Mouse (Mus musculus) midbrain, embryonic 14.5 days (tissue): ENCODE data around the gene Gm10100. TPM values are rescaled to one million over a fixed set of nuclear protein-coding genes. Genes with fewer than 3 reads are reported as not detected.
A peak's percentile ranks its signal among the peaks of the same experiment; 100 is the strongest.
"Not testable (repeated sequence)": the region's sequence is repeated elsewhere in the genome, so short reads cannot be mapped to it uniquely, and the experiment has no call there.

Source experiments
- ATAC-seq: fragments of 200-750 bp; cut with Nextera tagmentation; 2 replicates; pipeline ENCODE4 v1.8.0; 2017; ENCODE audit warnings: moderate number of reproducible peaks, moderate library complexity; ENCODE audit not compliant: low FRiP score, low TSS enrichment
- DNase-seq: peaks from one replicate; pipeline ENCODE4 v3.0.0-alpha.2; 2015
- H3K27ac ChIP-seq: fragments of 300-500 bp; sonication (generic); replicated peaks from 2 replicates; pipeline ENCODE4 v1.5.1; 2014; ENCODE audit warnings: mild to moderate bottlenecking, low read depth, low read length, moderate library complexity
- H3K27me3 ChIP-seq: fragments of 300-500 bp; sonication (generic); 2 replicates; pipeline ENCODE4 v1.6.1; 2014; ENCODE audit warnings: low read length, control low read depth, mixed read lengths; ENCODE audit not compliant: control insufficient read depth, insufficient read depth
- H3K36me3 ChIP-seq: fragments of 300-500 bp; sonication (generic); 2 replicates; pipeline ENCODE4 v1.6.1; 2014; ENCODE audit warnings: low read length, control low read depth; ENCODE audit not compliant: control insufficient read depth, insufficient read depth
- H3K4me1 ChIP-seq: fragments of 300-500 bp; sonication (generic); 2 replicates; pipeline ENCODE4 v1.6.1; 2014; ENCODE audit warnings: mild to moderate bottlenecking, antibody characterized with exemption, low read length, control low read depth; ENCODE audit not compliant: control insufficient read depth, insufficient read depth
- H3K4me2 ChIP-seq: fragments of 300-500 bp; sonication (generic); 2 replicates; pipeline ENCODE4 v1.6.1; 2014; ENCODE audit warnings: mild to moderate bottlenecking, low read length, moderate library complexity
- H3K4me3 ChIP-seq: fragments of 300-500 bp; sonication (generic); replicated peaks from 2 replicates; pipeline ENCODE4 v1.5.1; 2014; ENCODE audit warnings: low read depth, low read length
- H3K9ac ChIP-seq: fragments of 300-500 bp; sonication (generic); replicated peaks from 2 replicates; pipeline ENCODE4 v1.6.1; 2014; ENCODE audit warnings: mild to moderate bottlenecking, low read length, moderate library complexity
- H3K9me3 ChIP-seq: fragments of 300-500 bp; sonication (generic); 2 replicates; pipeline ENCODE4 v1.6.1; 2016; ENCODE audit warnings: low read length, control low read depth, mixed read lengths; ENCODE audit not compliant: control insufficient read depth
- WGBS: fragments of 180-500 bp; shearing (Covaris S2); extraction: QIAGEN DNeasy Blood & Tissue Kit; methylation state at CpG from one replicate; pipeline ENCODE4 v1.1.7; 2014; 5-methylcytosine and 5-hydroxymethylcytosine counted together
- polyA plus RNA-seq: library from polyadenylated mRNA; unstranded; fragments of >200 nt; fragmentation: Nextera tagmentation; extraction: Ambion mirVana; gene quantifications from 2 replicates; pipeline ENCODE4 v1.2.1, GENCODE M21; 2014

Gm10100 gene
- polyA plus RNA-seq, 1 experiment from 2014 or later: not detected

- no peaks in the 10 kb centered on the region for H3K27me3 ChIP-seq
- H3K9ac ChIP-seq: no peak within 1 kb of the TSS
- 0 out of 2 replicates have a peak, but pooled peaks cover 5% of the 10 kb centered on the region for H3K9me3 ChIP-seq
- no peak within 1 kb of the TSS for H3K27ac ChIP-seq
- WGBS: 88% methylated on average over 1 of the region's 1 CpGs
- H3K4me1 ChIP-seq: no peaks in the 10 kb centered on the region
- no peak for DNase-seq
- ATAC-seq: no peak
- H3K4me3 ChIP-seq: no peak within 1 kb of the TSS
- no peaks in the 10 kb centered on the region for H3K36me3 ChIP-seq
- H3K4me2 ChIP-seq: no peak within 1 kb of the TSS
Measured at GRCm38 (mm10) chr10:77706326-77706725, 20.0 kb upstream of the Gm10100 start, which contains the start of gene Gm10272. TSS of gene Gm10272 (plus strand) at chr10:77706626.

- Histone ChIP-seq H3K9me3 (0 out of 2 replicates have a peak, but pooled peaks cover 2% of the 10 kb centered on the region), H3K27me3 (no peaks in the 10 kb centered on the region), H3K4me2 (no peak overlapping the region), H3K4me1 (no peaks in the 10 kb centered on the region), H3K4me3 (no peak overlapping the region), H3K36me3 (no peaks in the 10 kb centered on the region), H3K9ac (no peak overlapping the region), H3K27ac (no peak overlapping the region)
- ATAC-seq: no peak
- DNase-seq: peak; percentile 28
- whole genome bisulfite sequencing: 78% methylated on average over 3 of the region's 3 CpGs
Measured at GRCm38 (mm10) chr10:77709831-77710230, 16.5 kb upstream of the Gm10100 start.

- H3K36me3 ChIP-seq, ATAC-seq, H3K4me2 ChIP-seq, H3K4me1 ChIP-seq, H3K4me3 ChIP-seq, H3K27ac ChIP-seq, H3K9ac ChIP-seq, DNase-seq, H3K9me3 ChIP-seq, H3K27me3 ChIP-seq: not testable (repeated sequence)
Measured at GRCm38 (mm10) chr10:77711157-77711556, 15.1 kb upstream of the Gm10100 start, which contains the start of gene Gm10024. TSS of gene Gm10024 (plus strand) at chr10:77711457.

- no peak overlapping the region for H3K9ac ChIP-seq
- no peak overlapping the region for H3K27ac ChIP-seq
- 78% methylated on average over 4 of the region's 4 CpGs for WGBS
- no peak overlapping the region for H3K4me3 ChIP-seq
- no peaks in the 10 kb centered on the region for H3K36me3 ChIP-seq
- no peak for DNase-seq
- no peak for ATAC-seq
- no peaks in the 10 kb centered on the region for H3K4me1 ChIP-seq
- no peaks in the 10 kb centered on the region for H3K27me3 ChIP-seq
- H3K4me2 ChIP-seq: no peak overlapping the region
- H3K9me3 ChIP-seq: no peaks in the 10 kb centered on the region
Measured at GRCm38 (mm10) chr10:77713734-77714133, 12.6 kb upstream of the Gm10100 start.

- no peak within 1 kb of the TSS for H3K27ac ChIP-seq
- no peak within 1 kb of the TSS for H3K9ac ChIP-seq
- ATAC-seq (no peak), DNase-seq (no peak)
- H3K36me3 ChIP-seq: no peaks in the 10 kb centered on the region
- no peak within 1 kb of the TSS for H3K4me3 ChIP-seq
- H3K4me1 ChIP-seq: no peaks in the 10 kb centered on the region
- H3K9me3 ChIP-seq: no peaks in the 10 kb centered on the region
- WGBS: 87% methylated on average over 1 of the region's 1 CpGs
- H3K4me2 ChIP-seq: no peak within 1 kb of the TSS
- H3K27me3 ChIP-seq: no peaks in the 10 kb centered on the region
Measured at GRCm38 (mm10) chr10:77715507-77715906, 10.8 kb upstream of the Gm10100 start, which contains the start of gene Gm10142. TSS of gene Gm10142 (plus strand) at chr10:77715807.

GRCm38 (mm10) chr10:77720299-77720698, 6.0 kb upstream of the Gm10100 start, which contains the start of gene Krtap12-1:
TSS of gene Krtap12-1 (plus strand) at chr10:77720599.
- H3K27me3 ChIP-seq, H3K4me2 ChIP-seq, ATAC-seq, H3K9me3 ChIP-seq, H3K4me3 ChIP-seq, H3K36me3 ChIP-seq, DNase-seq, H3K27ac ChIP-seq, H3K4me1 ChIP-seq, H3K9ac ChIP-seq: not testable (repeated sequence)
- 87% methylated on average over 1 of the region's 1 CpGs for WGBS

- ATAC-seq: no peak
- no peak overlapping the region for H3K4me2 ChIP-seq
- DNase-seq: no peak
- H3K9me3 ChIP-seq: no peaks in the 10 kb centered on the region
- H3K4me1 ChIP-seq: no peaks in the 10 kb centered on the region
- no peak overlapping the region for H3K27ac ChIP-seq
- no peak overlapping the region for H3K9ac ChIP-seq
- H3K27me3 ChIP-seq: no peaks in the 10 kb centered on the region
- no peak overlapping the region for H3K4me3 ChIP-seq
- H3K36me3 ChIP-seq: no peaks in the 10 kb centered on the region
- WGBS: 77% methylated on average over 8 of the region's 8 CpGs
Measured at GRCm38 (mm10) chr10:77724855-77725254, 1.4 kb upstream of the Gm10100 start.

GRCm38 (mm10) chr10:77728280-77728679, 2.0 kb downstream of the Gm10100 start:
- H3K4me3 ChIP-seq: no peak overlapping the region
- no peaks in the 10 kb centered on the region for H3K27me3 ChIP-seq
- no peak for ATAC-seq
- DNase-seq: peak; percentile 12
- no peak overlapping the region for H3K9ac ChIP-seq
- no peak overlapping the region for H3K4me2 ChIP-seq
- no peak overlapping the region for H3K27ac ChIP-seq
- H3K9me3 ChIP-seq: no peaks in the 10 kb centered on the region
- 69% methylated on average over 4 of the region's 4 CpGs for WGBS
- no peaks in the 10 kb centered on the region for H3K4me1 ChIP-seq
- no peaks in the 10 kb centered on the region for H3K36me3 ChIP-seq

- Histone ChIP-seq H3K36me3 (no peaks in the 10 kb centered on the region), H3K4me1 (no peaks in the 10 kb centered on the region), H3K27me3 (no peaks in the 10 kb centered on the region), H3K9ac (no peak overlapping the region), H3K4me3 (no peak overlapping the region), H3K9me3 (no peaks in the 10 kb centered on the region), H3K4me2 (no peak overlapping the region), H3K27ac (no peak overlapping the region)
- 48% methylated on average over 4 of the region's 4 CpGs for WGBS
- no peak for ATAC-seq
- DNase-seq: peak; percentile 20
Measured at GRCm38 (mm10) chr10:77729241-77729640, 3.0 kb downstream of the Gm10100 start.
